8 mouse cellular contexts compared by ENCODE assay signal in the genomic region with DNA sequence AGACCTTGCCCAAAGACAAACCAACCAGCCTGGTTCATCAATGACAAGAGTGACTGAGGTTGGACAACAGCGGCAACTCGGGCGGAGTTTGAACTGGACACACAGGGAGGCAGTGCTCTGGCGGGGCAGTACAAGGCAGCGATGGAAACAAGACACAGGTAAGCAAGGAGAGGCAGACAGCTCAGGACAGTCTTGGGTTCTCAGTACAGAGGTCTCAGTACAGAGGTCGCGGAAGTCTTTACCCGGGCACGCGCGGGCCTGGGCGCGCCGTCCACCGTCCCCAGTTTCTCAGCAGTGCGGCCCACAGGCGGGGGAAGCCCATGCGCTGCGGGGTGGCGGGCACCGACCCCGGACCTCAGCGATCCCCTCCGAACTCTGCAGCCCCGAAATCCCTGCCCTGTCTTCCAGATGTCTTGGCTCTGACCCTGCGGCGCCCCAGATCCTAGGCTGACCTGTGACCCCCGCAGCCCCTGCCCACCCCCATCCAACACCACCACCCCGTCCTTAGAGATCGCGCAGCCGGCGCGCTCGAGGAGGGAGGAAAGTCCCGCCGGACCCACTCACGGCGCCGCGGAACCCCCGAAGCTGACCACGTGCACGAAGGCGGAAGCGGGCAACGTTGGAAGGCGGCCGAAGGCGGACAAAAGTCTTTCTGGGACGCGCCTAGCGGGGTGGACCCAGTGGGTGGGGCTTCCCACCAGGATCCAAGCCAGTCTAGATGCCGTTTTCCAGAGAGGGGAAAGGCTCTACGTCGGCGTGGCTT. TPM values are rescaled to one million over a fixed set of nuclear protein-coding genes. Genes with fewer than 3 reads are reported as not detected.
DNase-seq lines count a peak whose midpoint lies in the region; ATAC-seq lines count a peak whose summit lies in the region.

Pus1 (minus strand) TSS at position 662 of the 763 bp plus-strand sequence.

- H3K27me3 ChIP-seq in hindbrain, embryonic 12.5 days: no peaks in the 10 kb centered on the region

- H3K4me3 ChIP-seq in hindbrain, embryonic 12.5 days: peak within 1 kb of the TSS; percentile 91

- H3K36me3 ChIP-seq in hindbrain, embryonic 12.5 days: peaks cover 40% of the 10 kb centered on the region

- no peaks in the 10 kb centered on the region for H3K9me3 ChIP-seq in hindbrain, embryonic 12.5 days (replicated peaks)

- peaks cover 19% of the 10 kb centered on the region for H3K4me1 ChIP-seq in hindbrain, embryonic 12.5 days

- peak; percentile 91 for DNase-seq in Muller cell, postnatal 12 days (ENCODE audit: inconsistent ontology term)
- DNase-seq in cerebellum, adult 9-11 months: peak; percentile 92
- peak; percentile 83 to 88 for DNase-seq in frontal cortex, postnatal 10 days (ENCODE audit: low spot score in 2 of 2)
- peak; percentile 88 to 90 for DNase-seq in layer of hippocampus, postnatal 14 days (ENCODE audit: low spot score in 2 of 2)
- peak; percentile 96 for DNase-seq in lung, postnatal 14 days
- peak; percentile 75 for DNase-seq in retina, adult 2 months (ENCODE audit: low read depth, low spot score)
- DNase-seq in thymus, postnatal 36 days: peak; percentile 83 to 84

- peak within 1 kb of the TSS; percentile 88 for H3K9ac ChIP-seq in hindbrain, embryonic 12.5 days

- WGBS in hindbrain, embryonic 12.5 days: under 1% methylated on average over 57 of the region's 57 CpGs

- H3K4me2 ChIP-seq in hindbrain, embryonic 12.5 days (replicated peaks): peak within 1 kb of the TSS; percentile 97

- ATAC-seq in hindbrain, embryonic 12.5 days (ENCODE audit: low FRiP score): peak; percentile 87

- H3K27ac ChIP-seq in hindbrain, embryonic 12.5 days: peak within 1 kb of the TSS; percentile 12; the same call in 1 of the 2 replicates

RNA-seq across cellular contexts. Expression of gene Pus1, which starts in this region (rescaled TPM):
- polyA plus RNA-seq in hindbrain, embryonic 12.5 days (2016; fragmentation: Nextera tagmentation; extraction: Ambion mirVana): 23.4 and 24.1 TPM in 2 replicates
- 10 to 100 TPM; 16.1 to 18.5 TPM for total RNA-seq in layer of hippocampus, postnatal 14 days (2021)

Comparison
In these comparisons a context has a peak if more than half of its experiments do, and no peak if none do; other contexts are left out.
1. Peak in every context shown above with its lines: DNase-seq, ATAC-seq, H3K4me3 ChIP-seq and H3K27ac ChIP-seq.